Mouse (Mus musculus) G1E (cell line): Measurements from ENCODE around the gene Adam12.

Experiments
- CTCF ChIP-seq: IDR thresholded peaks from 2 replicates; pipeline ENCODE4 v1.5.1; 2012; ENCODE audit warnings: low read depth, low read length, inconsistent platforms, mixed read lengths
- GATA1 ChIP-seq: IDR thresholded peaks from 2 replicates; pipeline ENCODE4 v1.6.1; 2012; ENCODE audit warnings: borderline replicate concordance, low read length, inconsistent platforms, mixed read lengths
- TAL1 ChIP-seq: conservative IDR thresholded peaks from 2 replicates; pipeline ENCODE4 v1.6.1; 2012; ENCODE audit warnings: low read depth, low read length, inconsistent platforms, mixed read lengths

GRCm38 (mm10) chr7:134031256-134031655 lies 200.7 kb downstream of the Adam12 start:
- TF ChIP-seq CTCF (no peak), GATA1 (no peak), TAL1 (no peak)
